Mouse (Mus musculus): Measurements from ENCODE around the gene Unc5cl. TPM values are rescaled to one million over a fixed set of nuclear protein-coding genes. Genes with fewer than 3 reads are reported as not detected.

The Unc5cl gene
- total RNA-seq, 1 experiment from 2014 or later = 0.95 TPM

- ATAC-seq (replicated peaks; ENCODE audit: insufficient number of reproducible peaks, low FRiP score, low TSS enrichment, poor library complexity, severe bottlenecking) = no peak
Measured at GRCm38 (mm10) chr17:48427852-48428530, 26.7 kb upstream of the Unc5cl start.

- ATAC-seq (replicated peaks; ENCODE audit: insufficient number of reproducible peaks, low FRiP score, low TSS enrichment, poor library complexity, severe bottlenecking) = no peak
Measured at GRCm38 (mm10) chr17:48430394-48430793, 24.3 kb upstream of the Unc5cl start.

GRCm38 (mm10) chr17:48431054-48431453, 23.6 kb upstream of the Unc5cl start:
- no peak for ATAC-seq (replicated peaks; ENCODE audit: insufficient number of reproducible peaks, low FRiP score, low TSS enrichment, poor library complexity, severe bottlenecking)

GRCm38 (mm10) chr17:48432158-48432980, 22.3 kb upstream of the Unc5cl start, which contains the start of gene Apobec2:
TSS of gene Apobec2 (minus strand) at chr17:48432930.
- no peak for ATAC-seq (replicated peaks; ENCODE audit: insufficient number of reproducible peaks, low FRiP score, low TSS enrichment, poor library complexity, severe bottlenecking)

- ATAC-seq (replicated peaks; ENCODE audit: insufficient number of reproducible peaks, low FRiP score, low TSS enrichment, poor library complexity, severe bottlenecking) = no peak
Measured at GRCm38 (mm10) chr17:48433006-48433655, 21.6 kb upstream of the Unc5cl start.

- ATAC-seq (replicated peaks; ENCODE audit: insufficient number of reproducible peaks, low FRiP score, low TSS enrichment, poor library complexity, severe bottlenecking) = no peak
Measured at GRCm38 (mm10) chr17:48433689-48434330, 20.9 kb upstream of the Unc5cl start.

- ATAC-seq (replicated peaks; ENCODE audit: insufficient number of reproducible peaks, low FRiP score, low TSS enrichment, poor library complexity, severe bottlenecking) = no peak
Measured at GRCm38 (mm10) chr17:48434479-48434878, 20.2 kb upstream of the Unc5cl start.

- no peak for ATAC-seq (replicated peaks; ENCODE audit: insufficient number of reproducible peaks, low FRiP score, low TSS enrichment, poor library complexity, severe bottlenecking)
Measured at GRCm38 (mm10) chr17:48436487-48436886, 18.2 kb upstream of the Unc5cl start.

GRCm38 (mm10) chr17:48437421-48437911, 17.2 kb upstream of the Unc5cl start:
- no peak for ATAC-seq (replicated peaks; ENCODE audit: insufficient number of reproducible peaks, low FRiP score, low TSS enrichment, poor library complexity, severe bottlenecking)

GRCm38 (mm10) chr17:48442745-48443457, 11.8 kb upstream of the Unc5cl start:
- ATAC-seq (replicated peaks; ENCODE audit: insufficient number of reproducible peaks, low FRiP score, low TSS enrichment, poor library complexity, severe bottlenecking) = no peak

- ATAC-seq (replicated peaks; ENCODE audit: insufficient number of reproducible peaks, low FRiP score, low TSS enrichment, poor library complexity, severe bottlenecking) = no peak
Measured at GRCm38 (mm10) chr17:48443542-48444145, 11.1 kb upstream of the Unc5cl start.

GRCm38 (mm10) chr17:48447675-48448074, 7.0 kb upstream of the Unc5cl start:
- no peak for ATAC-seq (replicated peaks; ENCODE audit: insufficient number of reproducible peaks, low FRiP score, low TSS enrichment, poor library complexity, severe bottlenecking)

- ATAC-seq (replicated peaks; ENCODE audit: insufficient number of reproducible peaks, low FRiP score, low TSS enrichment, poor library complexity, severe bottlenecking) = no peak
Measured at GRCm38 (mm10) chr17:48450666-48451352, 3.9 kb upstream of the Unc5cl start.

- ATAC-seq (replicated peaks; ENCODE audit: insufficient number of reproducible peaks, low FRiP score, low TSS enrichment, poor library complexity, severe bottlenecking) = no peak
Measured at GRCm38 (mm10) chr17:48451353-48451675, 3.4 kb upstream of the Unc5cl start, which contains the start of gene Tspo2. TSS of gene Tspo2 (minus strand) at chr17:48451522.

GRCm38 (mm10) chr17:48451753-48452444, 2.8 kb upstream of the Unc5cl start:
- no peak for ATAC-seq (replicated peaks; ENCODE audit: insufficient number of reproducible peaks, low FRiP score, low TSS enrichment, poor library complexity, severe bottlenecking)

- ATAC-seq (replicated peaks; ENCODE audit: insufficient number of reproducible peaks, low FRiP score, low TSS enrichment, poor library complexity, severe bottlenecking) = no peak
Measured at GRCm38 (mm10) chr17:48453489-48453888, 1.2 kb upstream of the Unc5cl start.

GRCm38 (mm10) chr17:48454190-48454589, 511 bp upstream of the Unc5cl start:
- ATAC-seq (replicated peaks; ENCODE audit: insufficient number of reproducible peaks, low FRiP score, low TSS enrichment, poor library complexity, severe bottlenecking) = no peak
